Mouse (Mus musculus): ENCODE results near the gene Zfp429. TPM values are rescaled to one million over a fixed set of nuclear protein-coding genes. Genes with fewer than 3 reads are reported as not detected.

Gene Zfp429
- total and polyA plus RNA-seq, 3 experiments: 0.67 to 1.0 TPM; not detected in 1

DNA sequence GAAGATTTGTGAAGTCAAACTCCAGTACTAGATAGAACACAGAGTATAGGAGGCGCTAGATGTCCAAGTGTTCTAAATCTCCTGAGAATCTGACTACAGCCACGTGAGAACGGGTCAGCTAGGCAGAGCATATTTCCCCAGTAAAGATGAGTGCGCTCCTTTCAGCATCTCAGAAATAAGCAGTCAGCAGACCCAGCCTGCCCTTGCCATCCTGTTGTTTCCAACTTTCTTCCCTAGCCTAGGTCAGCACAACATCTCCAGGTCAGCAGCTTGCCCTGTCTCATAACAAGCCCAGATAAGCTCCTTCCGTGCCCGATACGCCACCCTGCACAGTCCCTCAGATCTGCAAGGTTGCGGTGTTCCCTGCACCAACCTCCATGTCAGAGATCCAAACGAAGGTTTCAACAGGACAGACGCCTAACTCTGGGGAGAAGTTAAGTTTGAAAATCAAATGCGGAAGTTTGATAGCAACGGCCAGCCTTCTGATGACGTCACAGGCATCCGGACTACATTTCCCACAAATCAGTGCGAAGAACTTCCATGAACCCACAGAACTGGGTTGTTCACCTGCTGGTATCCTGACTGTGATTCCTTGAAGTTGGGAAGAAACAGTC, 39.4 kb downstream of the Zfp429 start, which contains the start of the genes Gm28044 and Zfp953 (continued):
- TF ChIP-seq ZMIZ1 (IDR thresholded peaks at IDR 0.05; ENCODE audit: low read depth, low read length) (peak; percentile 47; the same call in 1 of the 2 replicates), MEF2A (IDR thresholded peaks at IDR 0.05; ENCODE audit: extremely low read depth, insufficient replicate concordance, low read depth, low read length, poor library complexity, severe bottlenecking) (no peak), E2F4 (IDR thresholded peaks at IDR 0.05; ENCODE audit: borderline replicate concordance, low read depth, low read length) (no peak)

GRCm38 (mm10) chr13:67351854-67352253, 47.8 kb downstream of the Zfp429 start:
- DNase-seq (ENCODE audit: low read depth, low spot score): peak; percentile 13
- Histone ChIP-seq H3K27ac (ENCODE audit: control insufficient read depth, low read depth, low read length) (no peak overlapping the region), H3K36me3 (ENCODE audit: control insufficient read depth in 1 of 2, insufficient read depth in 2 of 2, low read length in 2 of 2) (no peaks in the 10 kb centered on the region), H3K27me3 (ENCODE audit: control insufficient read depth in 1 of 2, insufficient read depth in 2 of 2, low read length in 2 of 2) (no peaks in the 10 kb centered on the region), H3K4me1 (ENCODE audit: control insufficient read depth in 1 of 2, insufficient read depth in 2 of 2, low read length in 2 of 2) (no peaks in the 10 kb centered on the region), H3K79me2 (ENCODE audit: control insufficient read depth, insufficient read depth, low read length, poor library complexity) (no peaks in the 10 kb centered on the region; the same call in 1 of the 2 replicates), H3K4me3 (ENCODE audit: control insufficient read depth in 1 of 2, insufficient read depth in 1 of 2, low read depth in 2 of 2, low read length in 2 of 2) (no peak overlapping the region), H3K9me3 (replicated peaks; ENCODE audit: insufficient read depth, low read length) (no peaks in the 10 kb centered on the region), H3K9ac (ENCODE audit: control insufficient read depth, low read depth, low read length, poor library complexity, severe bottlenecking) (no peak overlapping the region)
- TF ChIP-seq CTCF (IDR thresholded peaks at IDR 0.05 in 2 of 3, conservative IDR thresholded peaks at IDR 0.05 in 1 of 3; ENCODE audit: control insufficient read depth in 1 of 3, insufficient read depth in 1 of 3, low read depth in 2 of 3, low read length in 3 of 3, poor library complexity in 1 of 3, severe bottlenecking in 1 of 3) (no peak), TCF12 (IDR thresholded peaks at IDR 0.05; ENCODE audit: low read depth, low read length) (no peak), BHLHE40 (IDR thresholded peaks at IDR 0.05; ENCODE audit: borderline replicate concordance, low read depth, low read length) (no peak)

GRCm38 (mm10) chr13:67343422-67343821, 56.2 kb downstream of the Zfp429 start:
- no peaks in the 10 kb centered on the region for H3K79me2 ChIP-seq (ENCODE audit: control insufficient read depth, insufficient read depth, low read length, poor library complexity)
- TF ChIP-seq ZC3H11A (IDR thresholded peaks at IDR 0.05; ENCODE audit: low read depth, low read length) (no peak), MAZ (IDR thresholded peaks at IDR 0.05; ENCODE audit: low read depth, low read length) (no peak), JUND (IDR thresholded peaks at IDR 0.05; ENCODE audit: low read depth, low read length) (no peak), GABPA (IDR thresholded peaks at IDR 0.05; ENCODE audit: low read depth, low read length) (no peak), USF2 (IDR thresholded peaks at IDR 0.05; ENCODE audit: borderline replicate concordance in 1 of 2, insufficient read depth in 1 of 2, low read depth in 1 of 2, low read length in 2 of 2) (no peak), TBP (IDR thresholded peaks at IDR 0.05; ENCODE audit: low read depth, low read length) (no peak), POLR2A (IDR thresholded peaks at IDR 0.05; ENCODE audit: control insufficient read depth in 1 of 2, insufficient read depth in 1 of 2, low read depth in 1 of 2, low read length in 2 of 2, poor library complexity in 1 of 2) (no peak), ZNF384 (IDR thresholded peaks at IDR 0.05; ENCODE audit: low read depth, low read length) (no peak), MAX (IDR thresholded peaks at IDR 0.05; ENCODE audit: low read length) (no peak), USF1 (IDR thresholded peaks at IDR 0.05; ENCODE audit: low read depth, low read length) (no peak), POLR2AphosphoS2 (IDR thresholded peaks at IDR 0.05; ENCODE audit: low read length) (no peak), ETS1 (IDR thresholded peaks at IDR 0.05; ENCODE audit: low read depth, low read length) (no peak), POLR2AphosphoS5 (IDR thresholded peaks at IDR 0.05; ENCODE audit: borderline replicate concordance, low read depth, low read length) (no peak), SMC3 (IDR thresholded peaks at IDR 0.05; ENCODE audit: low read depth, low read length) (no peak)
- no peak overlapping the region for H3K27ac ChIP-seq (ENCODE audit: control insufficient read depth, low read depth, low read length)
- no peak for DNase-seq (ENCODE audit: low read depth, low spot score)
- no peaks in the 10 kb centered on the region for H3K27me3 ChIP-seq (ENCODE audit: control insufficient read depth in 1 of 2, insufficient read depth in 2 of 2, low read length in 2 of 2)
- peaks cover 0 to 6% of the 10 kb centered on the region in 2 experiments; a peak in 2 of 4 replicates for H3K36me3 ChIP-seq (ENCODE audit: control insufficient read depth in 1 of 2, insufficient read depth in 2 of 2, low read length in 2 of 2)
- H3K9ac ChIP-seq (ENCODE audit: control insufficient read depth, low read depth, low read length, poor library complexity, severe bottlenecking): no peak overlapping the region
- H3K4me1 ChIP-seq (ENCODE audit: control insufficient read depth in 1 of 2, insufficient read depth in 2 of 2, low read length in 2 of 2): no peaks in the 10 kb centered on the region
- H3K4me3 ChIP-seq (ENCODE audit: control insufficient read depth in 1 of 2, insufficient read depth in 1 of 2, low read depth in 2 of 2, low read length in 2 of 2): no peak overlapping the region
- no peaks in the 10 kb centered on the region for H3K9me3 ChIP-seq (replicated peaks; ENCODE audit: insufficient read depth, low read length)

Data from MEL (cell line).